Mouse (Mus musculus) hindbrain, postnatal 0 days (tissue): ENCODE measurements at regions not wholly inside any gene's neighbourhood (a gene's known extent, or its start where the extent isn't known, plus 50 kb on each side); places are given as distances from the start of the nearest gene placed in this dataset.
A peak's percentile ranks its signal among the peaks of the same experiment; 100 is the strongest.

Source experiments
- ATAC-seq: fragments of 200-750 bp; cut with Nextera tagmentation; 2 replicates; pipeline ENCODE4 v1.8.0; 2017; ENCODE audit warnings: mild to moderate bottlenecking, moderate TSS enrichment, moderate library complexity
- DNase-seq: peaks from one replicate; pipeline ENCODE4 v3.0.0-alpha.2; 2015; ENCODE audit warnings: low spot score
- H3K27ac ChIP-seq: fragments of 300-500 bp; sonication (generic); 2 replicates; pipeline ENCODE4 v1.5.1; 2014; ENCODE audit warnings: mild to moderate bottlenecking
- H3K27me3 ChIP-seq: fragments of 300-500 bp; sonication (generic); 2 replicates; pipeline ENCODE4 v1.6.1; 2014; ENCODE audit warnings: low read length, mixed read lengths; ENCODE audit not compliant: insufficient read depth
- H3K36me3 ChIP-seq: fragments of 300-500 bp; sonication (generic); 2 replicates; pipeline ENCODE4 v1.6.1; 2014; ENCODE audit warnings: low read length, mixed read lengths; ENCODE audit not compliant: insufficient read depth
- H3K4me1 ChIP-seq: fragments of 300-500 bp; sonication (generic); 2 replicates; pipeline ENCODE4 v1.6.1; 2014; ENCODE audit warnings: antibody characterized with exemption, low read length, mixed read lengths; ENCODE audit not compliant: insufficient read depth
- H3K4me2 ChIP-seq: fragments of 300-500 bp; sonication (generic); 2 replicates; pipeline ENCODE4 v1.6.1; 2014; ENCODE audit warnings: low read depth, mild to moderate bottlenecking, low read length, moderate library complexity, mixed read lengths
- H3K4me3 ChIP-seq: fragments of 300-500 bp; sonication (generic); 2 replicates; pipeline ENCODE4 v1.5.1; 2014; ENCODE audit warnings: low read length
- H3K9ac ChIP-seq: fragments of 300-500 bp; sonication (generic); replicated peaks from 2 replicates; pipeline ENCODE4 v1.6.1; 2014; ENCODE audit warnings: mild to moderate bottlenecking, low read length, moderate library complexity, mixed read lengths
- H3K9me3 ChIP-seq: fragments of 300-500 bp; sonication (generic); 2 replicates; pipeline ENCODE4 v1.6.1; 2016; ENCODE audit warnings: low read length, mixed read lengths
- CTCF ChIP-seq: IDR thresholded peaks from 2 replicates; pipeline ENCODE4 v1.5.1; 2016; ENCODE audit warnings: antibody characterized with exemption, control low read depth, low read depth
- WGBS: fragments of 180-500 bp; shearing (Covaris S2); extraction: QIAGEN DNeasy Blood & Tissue Kit; methylation state at CpG from one replicate; pipeline ENCODE4 v1.1.7; 2014; 5-methylcytosine and 5-hydroxymethylcytosine counted together

DNA sequence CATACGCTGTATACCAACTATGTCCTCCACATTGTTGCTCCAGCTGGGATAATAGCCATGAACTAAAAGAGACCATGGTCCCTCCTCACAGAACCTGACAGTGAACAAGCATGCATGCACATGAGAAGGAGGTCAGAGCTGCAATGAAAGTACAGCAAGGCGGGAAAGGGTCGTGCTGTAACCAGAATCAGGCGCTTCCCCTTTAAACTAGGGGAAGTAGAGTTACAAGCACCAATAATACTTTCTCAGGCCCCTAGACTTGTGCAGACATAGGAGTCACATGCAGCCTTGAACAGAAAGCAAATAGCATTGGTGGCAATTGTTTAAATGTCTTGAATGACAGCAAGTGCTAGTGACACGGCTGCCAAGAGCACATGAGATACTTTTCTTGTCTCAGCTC lies 261.8 kb upstream of the Dynlrb2 start:
- DNase-seq (no peak), ATAC-seq (no peak)
- TF ChIP-seq CTCF = no peak
- H3K4me3 ChIP-seq = no peak overlapping the region
- H3K27me3 ChIP-seq = no peaks in the 10 kb centered on the region
- 0 out of 2 replicates have a peak, but pooled peaks cover 3% of the 10 kb centered on the region for H3K4me1 ChIP-seq
- no peaks in the 10 kb centered on the region for H3K36me3 ChIP-seq
- 71% methylated on average over 5 of the region's 5 CpGs for WGBS
- H3K27ac ChIP-seq = no peak overlapping the region
- no peak overlapping the region for H3K9ac ChIP-seq
- no peak overlapping the region for H3K4me2 ChIP-seq
- no peaks in the 10 kb centered on the region for H3K9me3 ChIP-seq

DNA sequence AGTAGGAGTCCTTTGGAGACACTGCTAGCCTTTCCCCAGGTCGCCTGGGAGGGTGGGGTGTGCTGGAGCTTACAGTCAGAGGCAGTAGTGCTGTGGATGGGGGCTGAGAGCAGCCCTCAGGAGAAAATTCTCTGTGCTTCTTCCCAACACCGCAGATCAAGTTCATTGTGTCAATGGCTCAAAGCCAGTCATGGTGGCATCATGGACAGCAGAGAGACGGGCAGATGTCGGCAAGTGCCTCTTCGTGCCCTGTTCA lies 262.9 kb upstream of the Dynlrb2 start:
- Histone ChIP-seq H3K4me1 (0 out of 2 replicates have a peak, but pooled peaks cover 3% of the 10 kb centered on the region), H3K9me3 (no peaks in the 10 kb centered on the region), H3K36me3 (no peaks in the 10 kb centered on the region), H3K9ac (no peak overlapping the region), H3K27ac (no peak overlapping the region), H3K4me3 (no peak overlapping the region), H3K27me3 (no peaks in the 10 kb centered on the region), H3K4me2 (no peak overlapping the region)
- 84% methylated on average over 5 of the region's 5 CpGs for WGBS
- no peak for TF ChIP-seq CTCF
- no peak for DNase-seq
- no peak for ATAC-seq

DNA sequence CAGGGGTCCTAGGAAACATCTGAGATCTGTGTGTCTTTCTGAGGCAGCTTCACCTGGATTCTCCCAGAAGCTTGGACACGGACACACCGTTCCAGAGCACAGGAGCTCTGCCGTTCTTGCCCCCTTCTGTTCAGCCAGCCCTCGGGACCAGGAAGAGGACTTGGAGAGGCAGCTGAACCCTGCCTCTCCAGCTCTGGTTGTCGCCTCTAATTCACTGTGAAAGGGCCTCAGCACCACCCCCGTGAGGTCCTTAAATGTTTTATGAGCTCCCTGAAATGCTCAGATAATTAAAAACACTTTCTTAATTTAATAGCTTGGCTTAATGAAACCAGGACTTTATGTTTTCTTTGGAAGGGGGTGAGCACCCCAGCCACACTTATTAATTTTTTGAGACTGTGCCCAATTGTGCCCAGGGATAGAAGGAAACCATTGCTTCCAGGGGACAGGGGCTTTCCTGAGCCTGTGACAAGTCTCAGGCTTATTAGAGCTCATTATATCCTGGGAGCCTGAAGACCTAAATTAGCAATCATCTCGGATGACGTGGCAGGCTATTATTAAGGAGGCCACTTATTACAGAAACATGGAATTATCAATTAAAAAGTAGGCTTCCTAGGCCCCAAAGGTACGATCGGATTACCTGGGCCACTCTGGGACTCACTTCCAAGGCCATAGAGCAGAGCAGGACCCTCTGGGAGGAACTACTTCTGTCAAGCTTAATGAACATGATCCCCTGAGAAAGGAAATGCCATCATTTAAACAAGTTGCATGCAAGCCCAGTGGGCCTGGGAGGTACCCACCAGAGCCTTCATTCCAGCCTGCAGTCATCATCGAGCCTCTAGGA lies 263.4 kb upstream of the Dynlrb2 start:
- Histone ChIP-seq H3K4me3 (no peak overlapping the region), H3K27me3 (no peaks in the 10 kb centered on the region), H3K27ac (no peak overlapping the region), H3K36me3 (no peaks in the 10 kb centered on the region), H3K9me3 (no peaks in the 10 kb centered on the region), H3K4me2 (no peak overlapping the region), H3K9ac (no peak overlapping the region), H3K4me1 (0 out of 2 replicates have a peak, but pooled peaks cover 3% of the 10 kb centered on the region)
- WGBS = 59% methylated on average over 11 of the region's 11 CpGs
- peak; percentile 9 for DNase-seq
- no peak for ATAC-seq
- TF ChIP-seq CTCF = no peak

DNA sequence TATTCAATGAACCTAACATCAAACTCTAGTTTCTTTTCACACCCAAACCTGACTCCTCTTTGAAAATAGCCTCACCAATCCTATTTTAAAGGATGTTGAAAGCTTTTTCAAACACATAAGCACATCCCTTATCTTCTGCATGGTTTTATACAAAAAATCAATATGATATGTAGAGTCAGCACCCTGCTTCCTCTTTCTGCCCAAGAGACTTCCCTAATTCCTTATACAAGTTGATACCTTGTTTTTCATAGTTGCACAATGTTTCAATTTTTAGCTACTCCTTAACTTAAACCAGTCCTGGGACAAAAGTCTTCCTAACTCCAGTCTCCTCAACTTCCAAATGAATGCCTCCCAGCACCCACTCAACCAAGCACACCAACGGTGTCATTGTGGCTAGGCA lies 266.1 kb upstream of the Dynlrb2 start:
- Histone ChIP-seq H3K9me3 (no peaks in the 10 kb centered on the region), H3K4me2 (no peak overlapping the region), H3K27me3 (no peaks in the 10 kb centered on the region), H3K9ac (no peak overlapping the region), H3K4me3 (no peak overlapping the region), H3K36me3 (no peaks in the 10 kb centered on the region), H3K27ac (no peak overlapping the region), H3K4me1 (0 out of 2 replicates have a peak, but pooled peaks cover 3% of the 10 kb centered on the region)
- WGBS = 97% methylated on average over 1 of the region's 1 CpGs
- DNase-seq = no peak
- no peak for ATAC-seq
- no peak for TF ChIP-seq CTCF

DNA sequence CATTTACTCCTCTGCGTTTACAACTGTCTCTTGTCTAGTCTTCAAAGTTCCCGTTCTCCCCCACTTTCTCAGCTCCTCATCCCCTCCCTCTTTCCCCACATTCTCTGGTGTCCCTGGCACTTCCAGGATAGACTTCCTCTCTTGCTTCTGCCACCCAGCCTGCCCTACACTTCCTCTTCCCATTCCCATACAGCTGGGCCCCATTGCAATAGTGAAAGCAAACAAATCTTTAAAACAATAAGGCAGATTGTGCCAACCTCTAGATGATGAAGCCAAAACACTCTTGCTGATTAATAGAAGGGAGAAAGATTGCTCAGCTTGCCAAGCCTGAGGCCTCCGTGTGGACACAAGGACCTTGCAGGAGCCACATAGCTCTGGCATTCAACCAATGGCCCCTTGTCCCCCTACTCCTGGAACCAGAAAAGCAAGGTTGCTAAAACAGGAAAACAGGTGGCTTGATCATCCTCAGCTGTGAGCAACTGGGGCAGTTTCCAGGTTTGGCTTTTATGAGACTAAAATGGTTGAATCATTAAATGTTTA lies 267.1 kb upstream of the Dynlrb2 start:
- ATAC-seq (no peak), DNase-seq (no peak)
- Histone ChIP-seq H3K4me3 (no peak overlapping the region), H3K27ac (no peak overlapping the region), H3K4me2 (no peak overlapping the region), H3K36me3 (no peaks in the 10 kb centered on the region), H3K9ac (no peak overlapping the region), H3K4me1 (no peaks in the 10 kb centered on the region), H3K27me3 (no peaks in the 10 kb centered on the region), H3K9me3 (no peaks in the 10 kb centered on the region)
- 69% methylated on average over 3 of the region's 3 CpGs for WGBS
- TF ChIP-seq CTCF = no peak

DNA sequence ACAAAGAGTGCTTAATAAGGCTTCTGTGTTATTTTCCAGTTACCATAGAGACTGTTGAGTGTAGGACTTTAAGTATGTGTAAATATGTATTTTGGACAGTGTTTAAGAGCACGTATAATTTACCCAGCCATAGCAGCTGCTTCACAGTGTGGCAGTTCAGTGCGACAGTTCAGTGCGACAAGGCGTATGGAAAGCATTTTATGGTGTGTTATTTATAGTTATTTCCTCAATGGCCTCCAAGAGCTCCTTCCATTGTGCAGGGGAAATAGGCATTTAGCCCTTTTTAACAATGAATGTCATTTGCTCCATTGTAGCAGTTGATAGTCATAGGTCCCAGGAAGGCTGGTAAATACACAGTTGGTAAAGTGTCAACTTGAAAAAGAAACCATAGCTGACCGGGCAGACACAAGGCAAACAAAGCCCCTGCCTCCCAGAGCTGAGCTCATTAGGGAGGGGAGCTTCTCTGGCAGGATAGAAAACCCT lies 275.1 kb upstream of the Dynlrb2 start:
- Histone ChIP-seq H3K4me2 (no peak overlapping the region), H3K9ac (no peak overlapping the region), H3K27ac (no peak overlapping the region), H3K4me3 (no peak overlapping the region), H3K27me3 (no peaks in the 10 kb centered on the region), H3K9me3 (no peaks in the 10 kb centered on the region), H3K4me1 (no peaks in the 10 kb centered on the region), H3K36me3 (no peaks in the 10 kb centered on the region)
- no peak for DNase-seq
- TF ChIP-seq CTCF = no peak
- whole genome bisulfite sequencing = 18% methylated on average over 5 of the region's 5 CpGs
- ATAC-seq = no peak

DNA sequence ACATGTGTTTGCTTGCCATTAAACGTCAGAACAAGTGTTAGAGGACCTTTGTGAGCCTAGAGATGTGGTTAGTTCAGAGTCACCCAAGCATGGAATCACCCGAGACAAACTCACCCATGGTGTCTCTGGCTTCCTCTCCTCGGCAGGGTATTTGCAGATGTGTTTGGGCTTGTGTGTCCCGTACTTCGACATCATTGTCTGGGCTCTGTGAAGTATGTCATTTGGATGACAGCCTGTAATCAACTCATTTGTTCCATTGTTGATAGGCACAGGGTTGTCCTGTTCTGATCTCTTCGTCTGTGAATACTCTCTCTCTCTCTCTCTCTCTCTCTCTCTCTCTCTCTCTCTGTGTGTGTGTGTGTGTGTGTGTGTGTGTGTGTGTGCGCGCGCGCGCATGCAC lies 277.8 kb upstream of the Dynlrb2 start:
- no peaks in the 10 kb centered on the region for H3K27me3 ChIP-seq
- no peak overlapping the region for H3K4me2 ChIP-seq
- no peak for TF ChIP-seq CTCF
- H3K27ac ChIP-seq = no peak overlapping the region
- WGBS = 68% methylated on average over 11 of the region's 11 CpGs
- ATAC-seq (no peak), DNase-seq (no peak)
- H3K9me3 ChIP-seq = no peaks in the 10 kb centered on the region
- H3K4me3 ChIP-seq = no peak overlapping the region
- H3K4me1 ChIP-seq = no peaks in the 10 kb centered on the region
- no peaks in the 10 kb centered on the region for H3K36me3 ChIP-seq
- H3K9ac ChIP-seq = no peak overlapping the region
